Mouse (Mus musculus) embryonic facial prominence, embryonic 12.5 days (tissue): ENCODE results near the gene Snapc5. TPM values are rescaled to one million over a fixed set of nuclear protein-coding genes. Genes with fewer than 3 reads are reported as not detected.
"Not testable (repeated sequence)": the region's sequence is repeated elsewhere in the genome, so short reads cannot be mapped to it uniquely, and the experiment has no call there.

Experiments
- ATAC-seq: fragments of 200-750 bp; cut with Nextera tagmentation; 2 replicates; pipeline ENCODE4 v1.8.0; 2017; ENCODE audit not compliant: insufficient number of reproducible peaks, insufficient read depth, low FRiP score, low TSS enrichment
- H3K27ac ChIP-seq: fragments of 300-500 bp; sonication (generic); 2 replicates; pipeline ENCODE4 v1.5.1; 2016; ENCODE audit warnings: mild to moderate bottlenecking
- H3K27me3 ChIP-seq: fragments of 300-500 bp; sonication (generic); 2 replicates; pipeline ENCODE4 v1.6.1; 2016; ENCODE audit warnings: mild to moderate bottlenecking, moderate library complexity
- H3K36me3 ChIP-seq: fragments of 300-500 bp; sonication (generic); 2 replicates; pipeline ENCODE4 v1.6.1; 2016; ENCODE audit warnings: mild to moderate bottlenecking
- H3K4me1 ChIP-seq: fragments of 300-500 bp; sonication (generic); 2 replicates; pipeline ENCODE4 v1.6.1; 2016
- H3K4me2 ChIP-seq: fragments of 300-500 bp; sonication (generic); replicated peaks from 2 replicates; pipeline ENCODE4 v1.6.1; 2016; ENCODE audit warnings: mild to moderate bottlenecking, moderate library complexity
- H3K4me3 ChIP-seq: fragments of 300-500 bp; sonication (generic); 2 replicates; pipeline ENCODE4 v1.5.1; 2016; ENCODE audit warnings: mild to moderate bottlenecking
- H3K9ac ChIP-seq: fragments of 300-500 bp; sonication (generic); 2 replicates; pipeline ENCODE4 v1.6.1; 2016; ENCODE audit warnings: mild to moderate bottlenecking, moderate library complexity
- H3K9me3 ChIP-seq: fragments of 300-500 bp; sonication (generic); 2 replicates; pipeline ENCODE4 v1.6.1; 2016; ENCODE audit warnings: mild to moderate bottlenecking, moderate library complexity
- WGBS: fragments of 180-500 bp; shearing (Covaris S2); methylation state at CpG from one replicate; pipeline ENCODE4 v1.1.7; 2016; 5-methylcytosine and 5-hydroxymethylcytosine counted together
- polyA plus RNA-seq: library from polyadenylated mRNA; unstranded; fragments of >200 nt; fragmentation: Nextera tagmentation; extraction: Ambion mirVana; gene quantifications from 2 replicates; pipeline ENCODE4 v1.2.1, GENCODE M21; 2016

The Snapc5 gene
- polyA plus RNA-seq, 1 experiment from 2014 or later: 29.5 TPM

DNA sequence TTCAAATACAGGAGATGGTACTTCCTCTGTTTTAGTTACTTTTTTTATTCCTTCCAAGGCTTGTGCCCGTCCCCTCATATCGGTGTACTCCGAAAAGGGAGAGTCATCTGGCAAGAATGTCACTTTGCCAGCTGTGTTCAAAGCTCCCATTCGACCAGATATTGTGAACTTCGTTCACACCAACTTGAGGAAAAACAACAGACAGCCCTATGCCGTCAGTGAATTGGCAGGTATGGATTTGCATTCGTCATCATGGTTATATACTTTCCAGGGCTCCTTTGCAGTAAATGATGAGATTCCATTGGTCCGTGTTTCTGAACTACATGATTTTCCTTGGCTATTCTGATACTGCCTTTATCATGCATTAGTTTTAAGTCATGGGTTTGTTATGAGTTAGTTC is 4.3 kb upstream of the Snapc5 start:
- peak overlapping the region; percentile 88; the same call in 1 of the 2 replicates for H3K9ac ChIP-seq
- no peaks in the 10 kb centered on the region for H3K9me3 ChIP-seq
- ATAC-seq: no peak
- no peak overlapping the region for H3K27ac ChIP-seq
- peaks cover 38% of the 10 kb centered on the region for H3K36me3 ChIP-seq
- peaks cover 17% of the 10 kb centered on the region for H3K4me1 ChIP-seq
- peak overlapping the region; percentile 83 for H3K4me2 ChIP-seq
- 73% methylated on average over 8 of the region's 8 CpGs for WGBS
- no peaks in the 10 kb centered on the region for H3K27me3 ChIP-seq
- peak overlapping the region; percentile 94; the same call in 1 of the 2 replicates for H3K4me3 ChIP-seq

DNA sequence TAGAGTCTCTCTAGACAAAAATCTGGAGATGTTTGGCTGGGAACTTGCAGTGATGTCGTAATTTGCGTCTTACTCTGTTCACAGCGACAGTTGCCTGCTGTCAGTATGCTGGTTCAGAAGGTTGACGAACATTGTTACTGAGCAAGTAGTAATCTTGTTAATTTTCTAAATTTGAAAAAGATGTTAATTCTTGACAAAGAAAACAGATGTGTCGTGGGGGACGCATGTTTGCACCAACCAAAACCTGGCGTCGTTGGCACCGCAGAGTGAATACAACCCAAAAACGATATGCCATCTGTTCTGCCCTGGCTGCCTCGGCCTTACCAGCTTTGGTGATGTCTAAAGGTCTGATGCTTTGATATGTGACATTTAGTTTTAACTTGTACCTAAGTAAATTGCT is 3.7 kb upstream of the Snapc5 start:
- Histone ChIP-seq H3K9me3 (no peaks in the 10 kb centered on the region), H3K4me3 (no peak overlapping the region), H3K4me2 (no peak overlapping the region), H3K27ac (no peak overlapping the region), H3K36me3 (peaks cover 38% of the 10 kb centered on the region), H3K27me3 (no peaks in the 10 kb centered on the region), H3K4me1 (peaks cover 21% of the 10 kb centered on the region), H3K9ac (no peak overlapping the region)
- WGBS: 87% methylated on average over 11 of the region's 11 CpGs
- ATAC-seq: no peak

DNA sequence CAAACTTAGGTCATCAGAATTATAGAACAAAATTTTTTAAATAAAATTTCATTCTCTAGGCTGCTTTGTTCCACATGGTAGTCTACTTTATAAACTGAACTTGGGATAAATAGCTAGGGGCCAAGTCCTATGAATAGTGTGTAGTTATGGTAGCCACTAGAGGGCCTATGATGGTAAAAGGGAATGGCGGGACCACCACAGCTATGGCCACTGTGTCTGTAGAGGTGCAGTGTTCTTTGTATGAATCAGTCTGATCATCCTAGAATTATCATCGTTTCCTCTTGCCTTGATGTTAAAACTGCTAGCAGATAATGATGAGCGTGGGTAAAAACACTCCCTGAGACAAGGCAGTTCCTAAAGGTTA is 482 bp upstream of the Snapc5 start:
- H3K4me3 ChIP-seq: peak overlapping the region; percentile 59
- no peak for ATAC-seq
- WGBS: 49% methylated on average over 3 of the region's 3 CpGs
- H3K4me1 ChIP-seq: peaks cover 13% of the 10 kb centered on the region
- H3K27ac ChIP-seq: peak overlapping the region; percentile 78
- peaks cover 56% of the 10 kb centered on the region for H3K36me3 ChIP-seq
- no peaks in the 10 kb centered on the region for H3K9me3 ChIP-seq
- peak overlapping the region; percentile 57 for H3K4me2 ChIP-seq
- no peaks in the 10 kb centered on the region for H3K27me3 ChIP-seq
- H3K9ac ChIP-seq: peak overlapping the region; percentile 62

DNA sequence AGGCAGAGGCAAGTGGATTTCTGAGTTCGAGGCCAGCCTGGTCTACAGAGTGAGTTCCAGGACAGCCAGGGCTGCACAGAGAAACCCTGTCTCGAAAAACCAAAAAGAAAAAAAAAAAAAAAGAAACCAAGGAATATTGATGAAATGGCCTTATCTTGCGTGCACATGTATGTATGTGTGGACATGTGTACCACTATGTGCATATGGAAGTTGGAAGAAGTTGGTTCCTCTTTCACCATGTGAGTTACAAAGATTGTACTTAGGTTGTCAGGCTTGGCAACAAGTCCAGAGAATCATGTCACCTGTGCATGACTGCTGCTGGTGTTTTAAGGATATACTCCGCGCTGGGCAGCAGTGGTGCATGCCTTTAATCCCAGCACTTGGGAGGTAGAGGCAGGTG is 4.2 kb downstream of the Snapc5 start:
- H3K4me3 ChIP-seq, H3K27ac ChIP-seq, ATAC-seq, H3K9me3 ChIP-seq, H3K27me3 ChIP-seq, H3K4me2 ChIP-seq, H3K4me1 ChIP-seq, H3K9ac ChIP-seq: not testable (repeated sequence)
- WGBS: 92% methylated on average over 5 of the region's 5 CpGs
- peaks cover 52% of the 10 kb centered on the region for H3K36me3 ChIP-seq

DNA sequence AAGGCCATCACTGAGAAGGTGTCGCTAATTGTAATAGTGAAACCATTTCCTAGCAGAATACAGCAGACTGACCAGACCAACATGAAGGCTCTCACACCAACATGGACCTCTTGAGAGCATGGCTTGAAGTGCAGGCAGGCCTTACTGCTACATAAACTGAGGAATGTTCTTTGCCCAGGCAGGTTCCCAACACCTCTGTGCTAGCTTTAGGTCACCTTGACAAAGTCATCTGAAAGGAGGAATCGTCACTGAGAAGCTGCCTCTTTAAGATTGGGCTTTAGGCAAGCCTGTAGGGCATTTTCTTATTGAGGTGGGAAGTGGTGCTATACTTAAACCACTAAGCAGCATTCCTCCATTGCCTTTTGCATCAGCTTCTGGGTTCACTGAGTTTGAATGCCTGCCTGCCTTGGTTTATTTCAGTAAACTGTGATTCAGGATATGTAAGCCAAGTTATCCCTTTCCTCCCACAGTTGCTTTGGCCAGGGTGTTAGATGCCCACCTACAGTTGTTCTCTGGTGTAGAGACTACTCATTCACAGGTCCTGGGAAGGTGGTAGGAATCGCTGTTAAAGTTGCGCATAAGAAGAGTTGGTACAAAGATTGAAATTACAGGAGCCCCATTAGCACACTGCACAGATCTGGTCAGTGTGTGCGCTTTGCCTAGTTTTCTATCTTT is 5.2 kb downstream of the Snapc5 start:
- Histone ChIP-seq H3K9me3 (no peaks in the 10 kb centered on the region), H3K27ac (no peak overlapping the region), H3K4me2 (no peak overlapping the region), H3K4me3 (no peak overlapping the region), H3K9ac (no peak overlapping the region), H3K36me3 (peaks cover 59% of the 10 kb centered on the region), H3K4me1 (peaks cover 7% of the 10 kb centered on the region), H3K27me3 (no peaks in the 10 kb centered on the region)
- no peak for ATAC-seq
- 89% methylated on average over 5 of the region's 5 CpGs for WGBS

DNA sequence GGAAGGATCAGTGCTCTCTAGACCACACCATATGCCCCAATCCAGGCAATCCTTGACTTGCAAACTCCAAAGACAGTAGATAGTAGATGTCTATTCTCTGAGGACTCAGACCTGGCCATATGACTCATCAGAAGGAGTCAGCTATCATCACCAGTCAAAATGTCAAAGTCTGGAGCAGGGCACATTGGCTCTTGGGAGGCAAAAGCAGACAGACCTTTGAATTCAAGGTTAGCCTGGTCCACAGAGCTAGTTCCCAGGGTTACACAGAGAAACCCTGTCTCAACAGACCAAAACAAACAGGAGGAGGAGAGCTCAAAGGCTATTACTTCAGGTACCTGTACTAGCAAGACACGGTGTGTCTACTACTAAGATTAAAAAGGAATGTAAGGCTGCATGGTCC is 14.8 kb downstream of the Snapc5 start:
- H3K4me1 ChIP-seq: no peaks in the 10 kb centered on the region
- H3K4me3 ChIP-seq: no peak overlapping the region
- no peak overlapping the region for H3K9ac ChIP-seq
- H3K27me3 ChIP-seq: no peaks in the 10 kb centered on the region
- 95% methylated on average over 1 of the region's 1 CpGs for WGBS
- peaks cover 47% of the 10 kb centered on the region for H3K36me3 ChIP-seq
- no peak overlapping the region for H3K4me2 ChIP-seq
- no peaks in the 10 kb centered on the region for H3K9me3 ChIP-seq
- no peak overlapping the region for H3K27ac ChIP-seq
- no peak for ATAC-seq

DNA sequence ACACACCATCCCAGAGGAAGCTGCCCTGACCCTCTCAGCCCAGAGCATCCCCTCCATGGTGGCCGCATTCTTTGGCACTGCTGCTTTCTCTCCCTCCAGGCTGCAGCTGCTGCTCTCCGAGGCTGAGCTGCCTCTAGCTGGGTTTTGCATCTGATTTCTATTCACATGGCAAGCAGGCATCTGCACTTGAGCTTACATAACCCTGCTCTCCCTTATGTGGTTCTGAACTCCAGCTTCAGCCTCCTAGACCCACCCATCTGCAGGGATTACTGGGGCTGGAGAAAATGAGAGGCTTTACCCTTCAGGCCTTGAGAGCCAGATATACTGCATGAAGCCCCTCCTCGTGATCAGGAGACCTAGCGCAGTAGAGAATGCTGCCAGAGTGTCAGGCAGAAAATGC is 16.5 kb downstream of the Snapc5 start:
- no peak for ATAC-seq
- no peak overlapping the region for H3K9ac ChIP-seq
- no peaks in the 10 kb centered on the region for H3K9me3 ChIP-seq
- no peaks in the 10 kb centered on the region for H3K27me3 ChIP-seq
- no peak overlapping the region for H3K27ac ChIP-seq
- H3K4me2 ChIP-seq: no peak overlapping the region
- WGBS: 81% methylated on average over 4 of the region's 4 CpGs
- peaks cover 36% of the 10 kb centered on the region for H3K36me3 ChIP-seq
- no peaks in the 10 kb centered on the region for H3K4me1 ChIP-seq
- no peak overlapping the region for H3K4me3 ChIP-seq

DNA sequence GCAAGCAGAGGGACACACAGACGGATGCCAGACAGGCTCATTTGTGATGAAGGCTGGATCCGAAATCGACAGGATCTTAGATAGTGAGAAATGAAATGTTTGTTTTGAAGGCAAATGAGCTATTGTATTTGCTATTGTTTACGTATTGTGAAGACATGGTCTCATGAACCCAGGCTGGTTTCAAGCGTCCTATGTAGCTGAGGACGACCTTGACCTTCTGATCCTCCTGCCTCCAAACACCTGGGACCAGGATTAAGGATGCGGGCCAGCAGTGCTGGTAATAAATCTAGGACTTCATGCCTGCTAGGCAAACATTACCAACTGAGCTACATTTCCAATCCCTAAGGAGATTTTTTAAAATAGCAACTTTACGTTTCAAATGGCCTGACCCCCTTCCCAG is 18.4 kb downstream of the Snapc5 start:
- H3K9me3 ChIP-seq: no peaks in the 10 kb centered on the region
- no peak overlapping the region for H3K9ac ChIP-seq
- no peak for ATAC-seq
- WGBS: 85% methylated on average over 8 of the region's 8 CpGs
- H3K4me2 ChIP-seq: no peak overlapping the region
- peaks cover 19% of the 10 kb centered on the region for H3K36me3 ChIP-seq
- no peaks in the 10 kb centered on the region for H3K4me1 ChIP-seq
- H3K27me3 ChIP-seq: no peaks in the 10 kb centered on the region
- no peak overlapping the region for H3K27ac ChIP-seq
- no peak overlapping the region for H3K4me3 ChIP-seq

DNA sequence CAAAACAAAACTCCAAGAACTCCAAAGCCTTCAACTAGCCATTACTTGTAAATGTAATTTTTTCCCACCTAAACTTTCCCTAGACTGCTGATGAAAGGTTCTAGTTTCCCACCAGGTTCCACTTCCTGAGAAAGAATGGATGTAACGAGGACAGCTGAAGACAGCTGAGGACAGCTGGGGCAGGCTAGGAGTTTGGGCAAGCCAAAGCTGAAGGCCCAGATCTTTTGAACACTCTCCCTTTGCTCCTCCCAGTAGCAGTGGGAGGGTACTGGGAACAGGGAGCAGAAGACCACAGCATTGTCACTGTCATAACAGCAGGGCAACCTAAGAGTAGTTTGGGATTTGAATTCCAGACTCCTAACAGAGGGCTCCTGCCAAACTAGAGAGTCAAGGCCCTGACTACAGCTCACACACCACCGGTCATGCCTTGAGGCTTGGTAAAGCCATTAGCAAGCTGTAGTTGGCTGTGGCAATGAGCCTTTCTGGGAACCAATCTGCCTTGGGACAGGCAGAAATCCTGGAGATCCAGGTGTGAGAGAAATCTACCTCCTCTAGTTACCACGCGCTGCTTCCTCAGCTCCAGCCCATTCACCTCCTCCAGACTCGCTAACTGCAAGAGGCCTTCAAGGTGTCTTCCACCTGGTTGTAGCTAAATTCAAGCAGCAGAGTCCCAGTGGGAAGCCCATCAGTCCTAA is 19.1 kb downstream of the Snapc5 start:
- Histone ChIP-seq H3K4me3 (no peak overlapping the region), H3K27ac (no peak overlapping the region), H3K4me2 (no peak overlapping the region), H3K4me1 (no peaks in the 10 kb centered on the region), H3K27me3 (no peaks in the 10 kb centered on the region), H3K9ac (no peak overlapping the region), H3K9me3 (no peaks in the 10 kb centered on the region), H3K36me3 (peaks cover 19% of the 10 kb centered on the region)
- WGBS: 93% methylated on average over 5 of the region's 5 CpGs
- ATAC-seq: no peak

DNA sequence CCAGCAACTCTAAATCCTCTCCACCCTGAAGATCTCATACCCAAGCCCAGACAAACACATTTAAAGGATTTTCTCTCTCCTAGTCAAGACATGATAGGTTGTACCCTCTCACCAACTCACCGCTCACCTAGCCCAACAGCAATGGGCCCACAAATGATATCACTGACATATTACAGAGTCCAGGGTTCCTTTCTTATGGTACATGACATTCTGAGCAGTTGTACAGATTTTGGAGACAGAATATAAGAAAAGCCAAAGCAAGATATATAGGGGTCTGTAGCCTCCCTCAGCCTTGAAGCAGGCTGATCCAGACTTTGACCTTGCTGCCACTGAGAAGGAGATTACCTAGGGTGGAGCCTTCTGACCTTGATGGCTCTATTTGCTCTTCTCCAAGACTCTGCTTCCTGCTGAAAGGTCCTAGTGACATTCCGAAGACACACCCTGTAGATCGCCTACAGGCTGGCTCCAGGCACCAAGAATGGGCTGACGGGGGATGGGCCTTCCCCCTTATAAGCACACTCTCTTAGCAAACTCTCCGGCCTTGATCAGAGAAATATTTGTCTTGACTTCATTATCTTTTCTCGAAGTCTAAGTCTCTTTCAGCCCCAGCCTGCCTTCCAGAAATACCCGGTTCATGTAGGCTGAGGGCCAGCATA is 19.8 kb downstream of the Snapc5 start:
- H3K27me3 ChIP-seq, H3K4me2 ChIP-seq, H3K9me3 ChIP-seq, H3K4me1 ChIP-seq, H3K27ac ChIP-seq, H3K9ac ChIP-seq, ATAC-seq, H3K4me3 ChIP-seq: not testable (repeated sequence)
- H3K36me3 ChIP-seq: peaks cover 18% of the 10 kb centered on the region
- 91% methylated on average over 7 of the region's 7 CpGs for WGBS

DNA sequence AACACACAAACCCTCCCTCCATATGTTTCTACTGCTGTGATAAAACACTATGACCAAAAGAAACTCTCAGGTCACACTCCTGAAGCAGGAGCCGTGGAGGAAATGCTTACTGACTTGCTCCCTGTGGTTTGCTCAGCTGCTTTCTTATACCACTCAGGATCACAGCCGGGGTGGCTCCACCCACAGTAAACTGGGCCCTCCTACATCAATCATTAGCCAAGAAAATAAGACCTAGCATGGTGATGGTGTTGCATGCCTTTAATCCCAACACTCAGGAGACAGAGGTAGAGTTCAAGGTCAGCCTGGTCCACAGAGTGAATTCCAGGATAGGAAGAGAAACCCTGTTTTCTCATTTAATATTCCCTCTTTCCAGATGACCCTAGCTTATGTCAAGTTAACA is 20.8 kb downstream of the Snapc5 start:
- ATAC-seq: no peak
- Histone ChIP-seq H3K4me1 (no peaks in the 10 kb centered on the region), H3K4me3 (no peak overlapping the region), H3K27ac (no peak overlapping the region), H3K9ac (no peak overlapping the region), H3K27me3 (no peaks in the 10 kb centered on the region), H3K4me2 (no peak overlapping the region), H3K36me3 (peaks cover 25% of the 10 kb centered on the region), H3K9me3 (no peaks in the 10 kb centered on the region)
- 85% methylated on average over 2 of the region's 2 CpGs for WGBS

DNA sequence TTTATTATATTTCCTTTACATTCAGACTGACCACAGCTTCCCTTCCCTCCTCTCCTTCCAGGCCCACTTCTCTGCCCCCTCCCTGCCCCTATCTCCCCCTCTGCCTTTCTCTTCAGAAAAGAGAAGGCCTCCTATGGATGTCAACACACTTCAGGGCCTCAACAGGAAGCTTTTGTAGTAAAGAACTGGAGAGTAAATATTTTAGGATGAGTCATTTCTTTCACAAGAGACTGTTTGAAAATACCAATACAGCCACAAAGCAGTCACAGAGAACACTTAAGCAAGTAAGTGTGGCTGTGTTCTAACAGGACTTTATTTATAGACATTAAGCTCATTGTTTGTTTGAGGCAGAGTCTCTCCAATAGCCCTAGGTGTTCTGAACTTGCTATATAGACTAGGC is 23.3 kb downstream of the Snapc5 start:
- no peak overlapping the region for H3K4me3 ChIP-seq
- no peaks in the 10 kb centered on the region for H3K9me3 ChIP-seq
- H3K4me2 ChIP-seq: no peak overlapping the region
- H3K36me3 ChIP-seq: peaks cover 25% of the 10 kb centered on the region
- H3K27me3 ChIP-seq: no peaks in the 10 kb centered on the region
- H3K27ac ChIP-seq: no peak overlapping the region
- ATAC-seq: no peak
- H3K9ac ChIP-seq: no peak overlapping the region
- H3K4me1 ChIP-seq: no peaks in the 10 kb centered on the region
